Mouse (Mus musculus) thymus, adult 2 months (tissue): ENCODE results near the gene Slc33a1.

Experiments
- CTCF ChIP-seq: fragments of 200-500 bp; IDR thresholded peaks from 2 replicates; pipeline ENCODE4 v1.5.1; 2012; ENCODE audit warnings: mild to moderate bottlenecking, control low read depth, low read length, moderate library complexity, borderline replicate concordance; ENCODE audit not compliant: control insufficient read depth, poor library complexity, insufficient read depth; ENCODE audit errors: extremely low read depth
- POLR2A ChIP-seq: fragments of 200-500 bp; IDR thresholded peaks from 2 replicates; pipeline ENCODE4 v1.6.1; 2012; ENCODE audit warnings: mild to moderate bottlenecking, low read length, control low read depth, moderate library complexity; ENCODE audit not compliant: control insufficient read depth, poor library complexity, insufficient read depth; ENCODE audit errors: extremely low read depth

- TF ChIP-seq POLR2A (no peak), CTCF (no peak)
Observed at GRCm38 (mm10) chr3:63910301-63910700, 54.3 kb downstream of the Slc33a1 start.
